Mouse (Mus musculus): Measurements from ENCODE around the gene Mycbpap. TPM values are rescaled to one million over a fixed set of nuclear protein-coding genes. Genes with fewer than 3 reads are reported as not detected.

The Mycbpap gene
- under 1 TPM; 0.60 to 0.73 TPM for total RNA-seq (2023)

DNA sequence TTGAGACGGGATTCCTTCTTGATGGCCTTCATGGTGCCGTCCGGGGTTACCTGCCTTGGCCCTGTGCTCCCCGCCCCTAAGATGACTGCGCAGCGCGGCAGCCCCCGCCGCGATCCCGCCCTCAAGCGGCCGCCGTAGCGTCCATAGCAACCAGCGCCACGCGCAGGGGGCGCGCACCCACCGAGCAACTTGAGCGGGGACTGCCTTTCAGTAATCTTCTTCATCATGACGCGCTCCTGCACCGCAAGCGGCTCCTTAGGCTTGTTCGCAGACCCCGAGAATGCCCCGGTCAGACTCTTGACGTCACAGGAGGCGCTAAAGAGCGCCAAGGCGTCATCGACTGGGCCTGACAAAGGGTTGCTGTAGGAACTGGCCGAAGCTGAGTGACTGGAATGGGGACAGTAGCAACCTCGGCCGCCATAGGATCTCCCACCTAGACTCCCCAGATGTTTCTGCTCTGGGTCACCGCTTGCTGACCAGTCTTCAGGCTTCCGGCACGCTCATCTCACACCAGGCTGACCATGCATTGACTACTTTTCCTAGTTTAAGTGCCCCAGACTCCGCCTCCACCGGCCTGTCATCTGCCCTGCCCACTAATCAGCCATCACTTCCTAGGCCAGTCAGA, at the start of gene Mycbpap:
Gene Mycbpap (minus strand): TSS at position 524 of the 625 bp plus-strand sequence.

GRCm38 (mm10) chr11:94564437-94565150, 43.1 kb upstream of the Mycbpap start, which contains the start of gene Chad:
TSS of gene Chad (plus strand) at chr11:94565047.

GRCm38 (mm10) chr11:94548888-94549690, 27.5 kb upstream of the Mycbpap start, which contains the start of gene Rsad1:
TSS of gene Rsad1 (minus strand) at chr11:94549255.

GRCm38 (mm10) chr11:94499661-94500152, 21.8 kb downstream of the Mycbpap start, which contains the start of gene Epn3:
TSS of gene Epn3 (minus strand) at chr11:94499974.

DNA sequence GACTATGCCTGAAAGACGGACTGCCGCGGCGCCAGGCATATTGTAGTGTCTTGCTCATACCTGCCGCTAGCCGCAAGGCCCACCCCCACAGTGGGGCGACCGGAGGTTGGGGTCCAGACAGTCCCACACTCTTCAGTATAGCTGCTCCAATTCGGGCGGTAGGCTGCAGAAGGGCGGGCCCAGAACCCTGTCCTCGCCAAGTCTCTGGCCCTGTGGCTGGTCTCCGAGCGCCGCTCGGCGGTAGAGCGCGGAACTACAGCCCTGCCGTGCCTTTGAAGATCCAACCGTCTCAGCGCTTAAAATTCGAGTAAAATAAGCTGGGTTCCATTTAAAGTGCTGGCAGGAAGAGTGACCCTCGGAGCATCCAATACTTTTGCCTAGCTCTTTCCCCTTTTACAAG, 35.5 kb downstream of the Mycbpap start, which contains the start of gene Spata20:
Gene Spata20 (minus strand): TSS at position 179 of the 400 bp plus-strand sequence.

GRCm38 (mm10) chr11:94473707-94474543, 47.6 kb downstream of the Mycbpap start, which contains the start of gene Cacna1g:
TSS of gene Cacna1g (minus strand) at chr11:94474198.

Other genes starting within 250 kb of the Mycbpap start
- gene Gm21885, start 239.9 kb downstream of the Mycbpap start, total RNA-seq (2023): not detected
- gene Luc7l3, start 199.8 kb downstream of the Mycbpap start, total RNA-seq (2023): 10 to 100 TPM; 58.5 to 64.9 TPM
- gene Ankrd40, start 193.7 kb downstream of the Mycbpap start, total RNA-seq (2023): 10 to 100 TPM; 43.6 to 52.1 TPM
- gene Abcc3, start 128.7 kb downstream of the Mycbpap start, total RNA-seq (2023): 100 to 1,000 TPM in 1 of 2 experiments, 10 to 100 TPM in 1; 91.5 to 104 TPM
- gene Cacna1g, start 47.5 kb downstream of the Mycbpap start, total RNA-seq (2023): not detected
- not detected for gene Spata20, start 35.6 kb downstream of the Mycbpap start, total RNA-seq (2023)
- gene Epn3, start 21.8 kb downstream of the Mycbpap start, total RNA-seq (2023): not detected
- 1 to 10 TPM; 2.4 to 3.1 TPM for gene Rsad1, start 27.5 kb upstream of the Mycbpap start, total RNA-seq (2023)
- not detected for gene Chad, start 43.3 kb upstream of the Mycbpap start, total RNA-seq (2023)
- 10 to 100 TPM; 28.8 to 30.3 TPM for gene Acsf2, start 80.1 kb upstream of the Mycbpap start, total RNA-seq (2023)
- 10 to 100 TPM; 91.0 to 92.7 TPM for gene Lrrc59, start 108.0 kb upstream of the Mycbpap start, total RNA-seq (2023)
- gene Mrpl27, start 132.0 kb upstream of the Mycbpap start, total RNA-seq (2023): 10 to 100 TPM; 18.3 to 20.4 TPM
- under 1 TPM in 1 of 2 experiments, not detected in 1; 0.52 TPM for gene Eme1, start 132.2 kb upstream of the Mycbpap start, total RNA-seq (2023)
- 10 to 100 TPM; 14.6 to 16.7 TPM for gene Xylt2, start 155.8 kb upstream of the Mycbpap start, total RNA-seq (2023)
- gene Gm11541, start 182.8 kb upstream of the Mycbpap start, total RNA-seq (2023): not detected
- not detected for gene Cdc34b, start 220.0 kb upstream of the Mycbpap start, total RNA-seq (2023)

Data from monocyte, adult 59 days (primary cell).